In the genomic region with DNA sequence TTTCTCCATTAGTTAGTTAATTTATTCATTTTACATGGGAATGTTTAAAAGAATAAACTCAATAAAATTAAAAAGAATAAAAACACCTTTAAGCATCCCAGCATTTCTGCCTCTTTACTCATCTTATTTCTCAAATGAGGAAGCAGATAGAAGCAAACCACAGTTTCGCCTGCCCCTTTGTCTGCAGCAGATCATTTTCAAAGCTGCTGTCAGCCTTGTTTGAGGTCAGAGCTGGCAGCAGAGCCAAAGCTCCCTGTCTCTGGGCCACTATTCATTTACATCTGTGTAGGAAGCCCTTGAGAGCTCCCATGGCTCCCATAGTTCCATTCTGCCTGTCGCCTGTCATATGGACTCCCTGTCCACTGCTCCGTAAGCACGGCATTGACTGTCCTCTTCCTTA, we compare ENCODE assay signal across 38 mouse cellular contexts. TPM values are rescaled to one million over a fixed set of nuclear protein-coding genes. Genes with fewer than 3 reads are reported as not detected.
A peak's percentile ranks its signal among the peaks of the same experiment; 100 is the strongest.
DNase-seq lines count a peak whose midpoint lies in the region; ATAC-seq and TF ChIP-seq lines count a peak whose summit lies in the region.
"Had no signal": no experiment of that assay in that cellular context is flagged by ENCODE, and none has a peak within 500 bp of the region (broad histone marks: within the 10 kb centered on the region; RNA-seq: fewer than 3 reads in every experiment).

No protein-coding gene starts in this region.

- H3K9me3 ChIP-seq in forebrain, postnatal 0 days (ENCODE audit: low read length): no peaks in the 10 kb centered on the region
- H3K9me3 ChIP-seq in midbrain, embryonic 14.5 days (ENCODE audit: control insufficient read depth, low read length): no peaks in the 10 kb centered on the region
- H3K9me3 ChIP-seq: embryonic facial prominence, embryonic 13.5 days; forebrain, embryonic 12.5 days; liver, embryonic 15.5 days; neural tube, embryonic 13.5 days had no signal

- H3K27ac ChIP-seq in forebrain, postnatal 0 days (ENCODE audit: low read depth, low read length): no peak overlapping the region
- no peak overlapping the region for H3K27ac ChIP-seq in midbrain, embryonic 14.5 days (replicated peaks; ENCODE audit: low read depth, low read length)
- H3K27ac ChIP-seq: embryonic facial prominence, embryonic 13.5 days; forebrain, embryonic 12.5 days; hindbrain, embryonic 14.5 days; left cerebral cortex, adult 2 months; limb, embryonic 12.5 days; liver, embryonic 15.5 days; neural tube, embryonic 13.5 days had no signal

- no peaks in the 10 kb centered on the region for H3K4me1 ChIP-seq in forebrain, postnatal 0 days (ENCODE audit: insufficient read depth)
- no peaks in the 10 kb centered on the region for H3K4me1 ChIP-seq in midbrain, embryonic 14.5 days (ENCODE audit: control insufficient read depth, insufficient read depth, low read length)
- H3K4me1 ChIP-seq: embryonic facial prominence, embryonic 13.5 days; forebrain, embryonic 12.5 days; heart, embryonic 12.5 days; limb, embryonic 12.5 days; liver, embryonic 15.5 days; neural tube, embryonic 13.5 days had no signal

- 77% methylated on average over 4 of the region's 4 CpGs for WGBS in forebrain, postnatal 0 days
- 63% methylated on average over 4 of the region's 4 CpGs for WGBS in midbrain, embryonic 14.5 days

- H3K9ac ChIP-seq in forebrain, postnatal 0 days: no peak overlapping the region
- no peak overlapping the region for H3K9ac ChIP-seq in midbrain, embryonic 14.5 days (replicated peaks; ENCODE audit: low read length)
- H3K9ac ChIP-seq: embryonic facial prominence, embryonic 13.5 days; forebrain, embryonic 12.5 days; heart, embryonic 12.5 days; hindbrain, embryonic 14.5 days; limb, embryonic 12.5 days; liver, embryonic 15.5 days; lung, embryonic 14.5 days; neural tube, embryonic 13.5 days had no signal

- TF ChIP-seq CTCF in forebrain, postnatal 0 days (IDR thresholded peaks at IDR 0.05; ENCODE audit: low read depth): no peak

- H3K27me3 ChIP-seq in forebrain, postnatal 0 days (ENCODE audit: insufficient read depth, low read length): no peaks in the 10 kb centered on the region
- no peaks in the 10 kb centered on the region for H3K27me3 ChIP-seq in midbrain, embryonic 14.5 days (ENCODE audit: control insufficient read depth, insufficient read depth, low read length)
- H3K27me3 ChIP-seq: embryonic facial prominence, embryonic 13.5 days; forebrain, embryonic 12.5 days; heart, embryonic 12.5 days; limb, embryonic 12.5 days; liver, embryonic 15.5 days; neural tube, embryonic 13.5 days had no signal

- ATAC-seq in hematopoietic stem cell, adult 5-6 weeks (replicated peaks in 1 of 2; ENCODE audit: insufficient read depth in 1 of 2, low FRiP score in 2 of 2, low TSS enrichment in 1 of 2, low read depth in 1 of 2, poor library complexity in 2 of 2, severe bottlenecking in 2 of 2): peak; percentile 39 to 56; a peak in 3 of 4 replicates
- ATAC-seq in megakaryocyte, adult 5-6 weeks (ENCODE audit: poor library complexity, severe bottlenecking): peak; percentile 38; the same call in 1 of the 2 replicates
- no peak for ATAC-seq in forebrain, postnatal 0 days
- no peak for ATAC-seq in midbrain, embryonic 14.5 days (ENCODE audit: low FRiP score, low TSS enrichment)
- ATAC-seq: CD4-positive, CD25-positive, alpha-beta regulatory T cell, adult 4 months had no signal

- H3K36me3 ChIP-seq in forebrain, postnatal 0 days (ENCODE audit: insufficient read depth): no peaks in the 10 kb centered on the region
- H3K36me3 ChIP-seq in midbrain, embryonic 14.5 days (ENCODE audit: control insufficient read depth, insufficient read depth, low read length): no peaks in the 10 kb centered on the region
- H3K36me3 ChIP-seq: embryonic facial prominence, embryonic 13.5 days; forebrain, embryonic 12.5 days; heart, embryonic 12.5 days; limb, embryonic 12.5 days; liver, embryonic 15.5 days; neural tube, embryonic 13.5 days had no signal

- peak; percentile 37 for DNase-seq in retina, postnatal 1 day
- no peak for DNase-seq in retina, embryonic 14.5 days (ENCODE audit: low spot score)
- no peak for DNase-seq in layer of hippocampus, adult 11-12 months (ENCODE audit: low spot score)
- no peak for DNase-seq in forebrain, postnatal 0 days
- no peak for DNase-seq in midbrain, embryonic 14.5 days
- no peak for DNase-seq in adrenal gland, postnatal 25 days
- DNase-seq: cerebellum, adult 11 months; cerebellum, adult 9-10 months; cerebellum, postnatal 36 days; gastrocnemius, postnatal 10 days; heart, postnatal 4 days; kidney, adult 8-10 months; kidney, postnatal 10 days; lung, embryonic 14.5 days; lung, postnatal 14 days; right cerebral cortex, postnatal 14 days; spleen, adult 18-20 months; thymus, postnatal 14 days had no signal

- no peak overlapping the region for H3K4me2 ChIP-seq in forebrain, postnatal 0 days (ENCODE audit: low read depth)
- H3K4me2 ChIP-seq in midbrain, embryonic 14.5 days (ENCODE audit: low read length): no peak overlapping the region
- H3K4me2 ChIP-seq: embryonic facial prominence, embryonic 13.5 days; forebrain, embryonic 12.5 days; heart, embryonic 12.5 days; hindbrain, embryonic 14.5 days; limb, embryonic 12.5 days; liver, embryonic 15.5 days; lung, embryonic 14.5 days; midbrain, embryonic 11.5 days; neural tube, embryonic 13.5 days had no signal

- no peak overlapping the region for H3K4me3 ChIP-seq in forebrain, postnatal 0 days (ENCODE audit: low read depth, low read length)
- H3K4me3 ChIP-seq in midbrain, embryonic 14.5 days (replicated peaks; ENCODE audit: low read depth, low read length): no peak overlapping the region
- H3K4me3 ChIP-seq: embryonic facial prominence, embryonic 13.5 days; erythroblast, embryonic 14.5 days; forebrain, embryonic 12.5 days; heart, embryonic 12.5 days; left cerebral cortex, adult 2 months; limb, embryonic 12.5 days; liver, embryonic 15.5 days; neural tube, embryonic 13.5 days had no signal

RNA-seq across cellular contexts. Expression of gene Clrn3, which starts 19.9 kb away (rescaled TPM):
- total RNA-seq in hematopoietic stem cell, adult 5-6 weeks (2017): not detected in 2 replicates
- not detected in 2 replicates for total RNA-seq in megakaryocyte, adult 5-6 weeks (2015)
- total RNA-seq in megakaryocyte, adult 5-6 weeks (2017): 0.28 TPM in 1 of 2 replicates, not detected in the other
- total RNA-seq in forebrain, postnatal 0 days (2014; rRNA removed): 0.10 TPM in 1 of 2 replicates, not detected in the other
- polyA plus RNA-seq in forebrain, postnatal 0 days (2015; fragmentation: Nextera tagmentation; extraction: Ambion mirVana): not detected in 2 replicates
- polyA plus RNA-seq in midbrain, embryonic 14.5 days (2014; fragmentation: Nextera tagmentation; extraction: Ambion mirVana): not detected in 2 replicates
- total RNA-seq in adrenal gland, postnatal 25 days (2021): not detected in 2 replicates
- total RNA-seq: adrenal gland, adult 8-10 months; gastrocnemius, postnatal 10 days; heart, postnatal 4 days; layer of hippocampus, postnatal 10 days; left cerebral cortex, adult 2 months; left cerebral cortex, postnatal 25 days; liver, adult 2 months; midbrain, postnatal 0 days had no signal
- polyA plus RNA-seq: CD4-positive, CD25-positive, alpha-beta regulatory T cell, adult 4 months; embryonic facial prominence, embryonic 13.5 days; erythroblast, embryonic 14.5 days; forebrain, embryonic 12.5 days; heart, embryonic 12.5 days; heart, postnatal 0 days; hindbrain, embryonic 14.5 days; limb, embryonic 12.5 days; lung, embryonic 14.5 days; midbrain, embryonic 11.5 days; midbrain, postnatal 0 days; neural tube, embryonic 13.5 days; urinary bladder, adult 2 months had no signal

RNA-seq across cellular contexts. Expression of gene Ptpre, which starts 28.7 kb away (rescaled TPM):
- total RNA-seq in hematopoietic stem cell, adult 5-6 weeks (2017): 106 and 117 TPM in 2 replicates
- 86.4 and 88.1 TPM in 2 replicates for total RNA-seq in megakaryocyte, adult 5-6 weeks (2015)
- 83.6 and 93.5 TPM in 2 replicates for total RNA-seq in megakaryocyte, adult 5-6 weeks (2017)
- total RNA-seq in forebrain, postnatal 0 days (2014; rRNA removed): 9.6 and 10.9 TPM in 2 replicates
- polyA plus RNA-seq in forebrain, postnatal 0 days (2015; fragmentation: Nextera tagmentation; extraction: Ambion mirVana): 3.2 and 6.9 TPM in 2 replicates
- 5.0 and 6.7 TPM in 2 replicates for polyA plus RNA-seq in midbrain, embryonic 14.5 days (2014; fragmentation: Nextera tagmentation; extraction: Ambion mirVana)
- total RNA-seq in adrenal gland, postnatal 25 days (2021): 6.5 and 8.1 TPM in 2 replicates

Comparison
In these comparisons a context has a peak if more than half of its experiments do, and no peak if none do; other contexts are left out.
1. ATAC-seq: peak in hematopoietic stem cell, adult 5-6 weeks (2 of 2) and megakaryocyte, adult 5-6 weeks (single experiment); none in forebrain, postnatal 0 days (single experiment) and midbrain, embryonic 14.5 days (single experiment).